Mouse (Mus musculus) limb, embryonic 14.5 days (tissue): Measurements from ENCODE around the gene Camk2g. TPM values are rescaled to one million over a fixed set of nuclear protein-coding genes. Genes with fewer than 3 reads are reported as not detected.

Experiments
- ATAC-seq: fragments of 200-750 bp; cut with Nextera tagmentation; 2 replicates; pipeline ENCODE4 v1.8.0; 2017; ENCODE audit warnings: low read depth, moderate number of reproducible peaks, moderate TSS enrichment; ENCODE audit not compliant: low FRiP score
- DNase-seq: peaks from one replicate; pipeline ENCODE4 v3.0.0-alpha.2; 2015; ENCODE audit warnings: low spot score
- H3K27ac ChIP-seq: fragments of 300-500 bp; sonication (generic); replicated peaks from 2 replicates; pipeline ENCODE4 v1.5.1; 2014; ENCODE audit warnings: low read depth, mild to moderate bottlenecking, low read length, moderate library complexity, mixed read lengths
- H3K27me3 ChIP-seq: fragments of 300-500 bp; sonication (generic); 2 replicates; pipeline ENCODE4 v1.6.1; 2014; ENCODE audit warnings: low read length, mixed read lengths; ENCODE audit not compliant: control insufficient read depth, insufficient read depth
- H3K36me3 ChIP-seq: fragments of 300-500 bp; sonication (generic); 2 replicates; pipeline ENCODE4 v1.6.1; 2014; ENCODE audit warnings: mild to moderate bottlenecking, low read length, moderate library complexity, mixed read lengths; ENCODE audit not compliant: control insufficient read depth, insufficient read depth
- H3K4me1 ChIP-seq: fragments of 300-500 bp; sonication (generic); 2 replicates; pipeline ENCODE4 v1.6.1; 2014; ENCODE audit warnings: antibody characterized with exemption, low read length, mixed read lengths; ENCODE audit not compliant: control insufficient read depth, insufficient read depth
- H3K4me2 ChIP-seq: fragments of 300-500 bp; sonication (generic); replicated peaks from 2 replicates; pipeline ENCODE4 v1.6.1; 2014; ENCODE audit warnings: low read depth, mild to moderate bottlenecking, low read length, moderate library complexity; ENCODE audit not compliant: severe bottlenecking
- H3K4me3 ChIP-seq: fragments of 300-500 bp; sonication (generic); replicated peaks from 2 replicates; pipeline ENCODE4 v1.5.1; 2014; ENCODE audit warnings: low read length
- H3K9ac ChIP-seq: fragments of 300-500 bp; sonication (generic); 2 replicates; pipeline ENCODE4 v1.6.1; 2014; ENCODE audit warnings: mild to moderate bottlenecking, low read depth, low read length, moderate library complexity; ENCODE audit not compliant: severe bottlenecking
- H3K9me3 ChIP-seq: fragments of 300-500 bp; sonication (generic); 2 replicates; pipeline ENCODE4 v1.6.1; 2016; ENCODE audit warnings: low read length; ENCODE audit not compliant: control insufficient read depth
- POLR2A ChIP-seq: fragments of 200-500 bp; IDR thresholded peaks from 2 replicates; pipeline ENCODE4 v1.8.0; 2012; ENCODE audit warnings: inconsistent platforms, mild to moderate bottlenecking, moderate library complexity, borderline replicate concordance; ENCODE audit not compliant: insufficient read depth, insufficient read length; ENCODE audit errors: extremely low read depth
- WGBS: fragments of 180-500 bp; shearing (Covaris S2); extraction: QIAGEN DNeasy Blood & Tissue Kit; methylation state at CpG from one replicate; pipeline ENCODE4 v1.1.7; 2014; 5-methylcytosine and 5-hydroxymethylcytosine counted together
- polyA plus RNA-seq, 2 experiments: library from polyadenylated mRNA; depleted of rRNA in 1 of 2; stranded (reverse) in 1 of 2; unstranded in 1 of 2; fragments of >200 nt; fragmentation: Nextera tagmentation in 1 of 2; extraction: Ambion mirVana in 1 of 2; gene quantifications; 2 replicates each; pipeline versions ENCODE4 v1.2.1 to v1.2.3; 2012 to 2014

Gene Camk2g
- polyA plus RNA-seq, 2 experiments: 58.4 to 60.5 TPM

GRCm38 (mm10) chr14:20829523-20830366, 35.9 kb upstream of the Camk2g start:
- no peaks in the 10 kb centered on the region for H3K36me3 ChIP-seq
- H3K27me3 ChIP-seq: no peaks in the 10 kb centered on the region
- peaks cover 6% of the 10 kb centered on the region; the same call in 1 of the 2 replicates for H3K4me1 ChIP-seq
- H3K4me2 ChIP-seq: no peak overlapping the region
- 70% methylated on average over 12 of the region's 12 CpGs for WGBS
- TF ChIP-seq POLR2A: no peak
- H3K9me3 ChIP-seq: no peaks in the 10 kb centered on the region
- H3K4me3 ChIP-seq: no peak overlapping the region
- no peak overlapping the region for H3K27ac ChIP-seq
- ATAC-seq (no peak), DNase-seq (no peak)
- H3K9ac ChIP-seq: no peak overlapping the region

DNA sequence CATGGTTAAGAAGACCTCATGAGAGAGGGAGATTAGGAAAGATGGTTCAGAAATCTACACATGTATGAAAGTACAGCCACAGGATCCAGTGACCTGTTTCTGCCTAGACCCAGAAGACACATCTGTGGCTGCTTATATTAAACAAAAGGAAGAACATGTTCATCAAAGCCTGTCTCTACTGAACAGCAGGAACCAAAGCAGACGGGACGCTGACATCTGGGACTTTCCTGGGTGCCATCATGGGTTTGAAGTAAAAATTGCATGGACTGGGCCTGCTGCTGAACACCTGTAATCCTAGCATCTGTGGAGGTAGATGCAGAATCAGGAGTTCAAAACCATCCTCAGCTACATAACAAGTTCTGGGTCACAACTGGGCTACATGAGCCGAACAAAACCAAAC, 34.6 kb upstream of the Camk2g start:
- H3K9ac ChIP-seq: no peak overlapping the region
- no peak overlapping the region for H3K27ac ChIP-seq
- no peak overlapping the region for H3K4me3 ChIP-seq
- no peak for ATAC-seq
- H3K36me3 ChIP-seq: no peaks in the 10 kb centered on the region
- H3K4me2 ChIP-seq: no peak overlapping the region
- no peaks in the 10 kb centered on the region for H3K9me3 ChIP-seq
- H3K27me3 ChIP-seq: no peaks in the 10 kb centered on the region
- no peak for TF ChIP-seq POLR2A
- H3K4me1 ChIP-seq: peaks cover 6% of the 10 kb centered on the region; the same call in 1 of the 2 replicates
- 65% methylated on average over 3 of the region's 3 CpGs for WGBS
- DNase-seq: no peak

- H3K27ac ChIP-seq: no peak overlapping the region
- no peak overlapping the region for H3K4me2 ChIP-seq
- H3K27me3 ChIP-seq: no peaks in the 10 kb centered on the region
- H3K4me3 ChIP-seq: no peak overlapping the region
- ATAC-seq (no peak), DNase-seq (no peak)
- 89% methylated on average over 5 of the region's 5 CpGs for WGBS
- H3K9me3 ChIP-seq: no peaks in the 10 kb centered on the region
- no peak overlapping the region for H3K9ac ChIP-seq
- no peak for TF ChIP-seq POLR2A
- no peaks in the 10 kb centered on the region for H3K36me3 ChIP-seq
- H3K4me1 ChIP-seq: peaks cover 6% of the 10 kb centered on the region; the same call in 1 of the 2 replicates
These were observed 33.6 kb upstream of the Camk2g start for GRCm38 (mm10) chr14:20827491-20827890.

- Histone ChIP-seq H3K27me3 (no peaks in the 10 kb centered on the region), H3K36me3 (no peaks in the 10 kb centered on the region), H3K9me3 (no peaks in the 10 kb centered on the region), H3K4me2 (no peak overlapping the region), H3K27ac (no peak overlapping the region), H3K4me1 (peaks cover 6% of the 10 kb centered on the region; the same call in 1 of the 2 replicates), H3K9ac (no peak overlapping the region), H3K4me3 (no peak overlapping the region)
- TF ChIP-seq POLR2A: no peak
- ATAC-seq (no peak), DNase-seq (no peak)
- WGBS: 82% methylated on average over 8 of the region's 8 CpGs
These were observed 33.2 kb upstream of the Camk2g start for GRCm38 (mm10) chr14:20827061-20827460.

DNA sequence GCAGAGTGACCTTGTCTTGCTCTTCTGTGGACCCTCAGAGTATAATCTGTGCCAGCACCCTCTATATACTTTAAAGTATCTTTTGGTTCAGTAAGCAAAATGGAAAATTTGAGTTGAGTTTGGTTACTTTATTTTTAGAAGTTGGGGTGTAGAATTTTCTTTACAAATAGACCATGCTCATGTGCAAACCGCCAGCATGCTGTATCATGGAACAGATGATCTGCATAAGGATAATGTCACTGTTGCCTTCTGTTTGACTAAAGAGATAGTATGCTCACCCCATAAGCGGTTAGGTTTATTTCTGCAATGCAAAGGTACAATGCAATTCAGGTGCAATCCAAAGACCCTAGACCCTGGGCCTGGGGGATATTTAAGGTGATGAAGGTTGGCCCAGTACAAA, 31.6 kb upstream of the Camk2g start:
- H3K9me3 ChIP-seq: no peaks in the 10 kb centered on the region
- ATAC-seq (no peak), DNase-seq (no peak)
- no peaks in the 10 kb centered on the region for H3K27me3 ChIP-seq
- H3K27ac ChIP-seq: no peak overlapping the region
- no peaks in the 10 kb centered on the region for H3K4me1 ChIP-seq
- no peak overlapping the region for H3K4me2 ChIP-seq
- no peak overlapping the region for H3K4me3 ChIP-seq
- no peak for TF ChIP-seq POLR2A
- no peak overlapping the region for H3K9ac ChIP-seq
- 95% methylated on average over 2 of the region's 2 CpGs for WGBS
- H3K36me3 ChIP-seq: no peaks in the 10 kb centered on the region

DNA sequence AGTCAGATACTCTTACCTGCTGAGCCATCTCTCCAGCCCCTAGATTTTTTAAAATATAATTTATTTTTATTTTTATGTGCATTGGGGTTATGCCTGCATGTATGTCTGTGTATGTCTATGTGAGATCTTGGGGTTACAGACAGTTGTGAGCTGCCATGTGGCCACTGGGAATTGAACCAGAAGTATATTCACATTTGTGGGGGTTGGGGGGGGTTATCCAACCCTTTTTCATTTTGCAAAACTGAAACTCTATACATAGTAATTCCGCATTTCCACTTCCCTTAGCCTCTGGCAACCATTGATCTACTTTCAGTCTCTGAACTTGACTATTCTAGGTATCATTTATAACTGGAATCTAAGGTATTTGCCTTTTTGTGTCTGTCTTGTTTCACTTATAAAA, 30.6 kb upstream of the Camk2g start:
- ATAC-seq: no peak

More for the DNA sequence above, 30.6 kb upstream of the Camk2g start:
- H3K27ac ChIP-seq: no peak overlapping the region
- H3K4me2 ChIP-seq: no peak overlapping the region
- no peaks in the 10 kb centered on the region for H3K9me3 ChIP-seq
- no peaks in the 10 kb centered on the region for H3K27me3 ChIP-seq
- H3K4me1 ChIP-seq: no peaks in the 10 kb centered on the region
- H3K36me3 ChIP-seq: no peaks in the 10 kb centered on the region
- DNase-seq: no peak
- no peak overlapping the region for H3K4me3 ChIP-seq
- H3K9ac ChIP-seq: no peak overlapping the region
- TF ChIP-seq POLR2A: no peak
- WGBS: 85% methylated on average over 1 of the region's 1 CpGs
